8 mouse cellular contexts compared by ENCODE assay signal in genomic region chr4:48540576-48541111, GRCm38 (mm10). TPM values are rescaled to one million over a fixed set of nuclear protein-coding genes. Genes with fewer than 3 reads are reported as not detected.
DNase-seq lines count a peak whose midpoint lies in the region; ATAC-seq and TF ChIP-seq lines count a peak whose summit lies in the region.

No protein-coding gene starts in this region.

- peak overlapping the region; percentile 83 for H3K4me2 ChIP-seq in embryonic facial prominence, embryonic 12.5 days (replicated peaks)
- peak overlapping the region; percentile 81 for H3K4me2 ChIP-seq in heart, embryonic 16.5 days (ENCODE audit: low read depth, low read length)
- peak overlapping the region; percentile 80 for H3K4me2 ChIP-seq in limb, embryonic 11.5 days (ENCODE audit: low read depth, severe bottlenecking)
- peak overlapping the region; percentile 91 for H3K4me2 ChIP-seq in midbrain, postnatal 0 days (ENCODE audit: low read depth, low read length, poor library complexity, severe bottlenecking)

- H3K9ac ChIP-seq in embryonic facial prominence, embryonic 12.5 days = peak overlapping the region; percentile 97
- H3K9ac ChIP-seq in heart, embryonic 16.5 days (ENCODE audit: low read length) = peak overlapping the region; percentile 84
- peak overlapping the region; percentile 97 for H3K9ac ChIP-seq in limb, embryonic 11.5 days (ENCODE audit: low read length)
- peak overlapping the region; percentile 97 for H3K9ac ChIP-seq in midbrain, postnatal 0 days (replicated peaks; ENCODE audit: low read length, poor library complexity, severe bottlenecking)

- H3K36me3 ChIP-seq in embryonic facial prominence, embryonic 12.5 days = no peaks in the 10 kb centered on the region
- no peaks in the 10 kb centered on the region for H3K36me3 ChIP-seq in heart, embryonic 16.5 days (ENCODE audit: control insufficient read depth, insufficient read depth)
- H3K36me3 ChIP-seq in limb, embryonic 11.5 days (ENCODE audit: control insufficient read depth, insufficient read depth, low read length) = no peaks in the 10 kb centered on the region
- H3K36me3 ChIP-seq in midbrain, postnatal 0 days (ENCODE audit: insufficient read depth, low read length) = no peaks in the 10 kb centered on the region

- ATAC-seq in embryonic facial prominence, embryonic 12.5 days (ENCODE audit: insufficient number of reproducible peaks, insufficient read depth, low FRiP score, low TSS enrichment) = 0 out of 2 replicates have a peak, but pooled peaks have one; percentile 49
- ATAC-seq in heart, embryonic 16.5 days (replicated peaks; ENCODE audit: extremely low read depth, insufficient read depth, low FRiP score) = peak; percentile 64
- peak; percentile 65; the same call in 1 of the 2 replicates for ATAC-seq in limb, embryonic 11.5 days (ENCODE audit: insufficient number of reproducible peaks, low FRiP score, low TSS enrichment, low read depth)
- ATAC-seq in midbrain, postnatal 0 days (ENCODE audit: low FRiP score) = peak; percentile 67

- no peak for TF ChIP-seq CTCF in midbrain, postnatal 0 days (IDR thresholded peaks at IDR 0.05)

- no peaks in the 10 kb centered on the region for H3K9me3 ChIP-seq in embryonic facial prominence, embryonic 12.5 days
- H3K9me3 ChIP-seq in heart, embryonic 16.5 days (replicated peaks; ENCODE audit: control insufficient read depth, low read length) = no peaks in the 10 kb centered on the region
- no peaks in the 10 kb centered on the region for H3K9me3 ChIP-seq in limb, embryonic 11.5 days (ENCODE audit: control insufficient read depth, low read length)
- H3K9me3 ChIP-seq in midbrain, postnatal 0 days (ENCODE audit: low read length) = no peaks in the 10 kb centered on the region

- peak; percentile 49 to 58 for DNase-seq in layer of hippocampus, postnatal 10 days (ENCODE audit: low spot score in 2 of 2)
- DNase-seq in layer of hippocampus, adult 11-12 months (ENCODE audit: low spot score) = no peak
- DNase-seq in adipocyte (ENCODE audit: low spot score) = peak; percentile 44
- peak; percentile 68 for DNase-seq in limb, embryonic 11.5 days (ENCODE audit: low spot score)
- no peak for DNase-seq in midbrain, postnatal 0 days (ENCODE audit: low spot score)
- DNase-seq in thymus, postnatal 4 days = peak; percentile 33

- H3K4me3 ChIP-seq in embryonic facial prominence, embryonic 12.5 days = peak overlapping the region; percentile 83
- H3K4me3 ChIP-seq in heart, embryonic 16.5 days (ENCODE audit: low read length) = peak overlapping the region; percentile 82
- H3K4me3 ChIP-seq in limb, embryonic 11.5 days (ENCODE audit: low read depth, low read length) = peak overlapping the region; percentile 74
- H3K4me3 ChIP-seq in midbrain, postnatal 0 days (ENCODE audit: low read depth, low read length) = peak overlapping the region; percentile 81

- H3K4me1 ChIP-seq in embryonic facial prominence, embryonic 12.5 days = peaks cover 32% of the 10 kb centered on the region
- peaks cover 40% of the 10 kb centered on the region for H3K4me1 ChIP-seq in heart, embryonic 16.5 days (ENCODE audit: control insufficient read depth, insufficient read depth, low read length)
- peaks cover 7% of the 10 kb centered on the region; the same call in 1 of the 2 replicates for H3K4me1 ChIP-seq in limb, embryonic 11.5 days (ENCODE audit: control insufficient read depth, insufficient read depth, low read length)
- H3K4me1 ChIP-seq in midbrain, postnatal 0 days (ENCODE audit: insufficient read depth, low read length) = no peaks in the 10 kb centered on the region; the same call in 1 of the 2 replicates

- H3K27ac ChIP-seq in embryonic facial prominence, embryonic 12.5 days = peak overlapping the region; percentile 94
- peak overlapping the region; percentile 86 for H3K27ac ChIP-seq in heart, embryonic 16.5 days (ENCODE audit: low read length)
- peak overlapping the region; percentile 77 for H3K27ac ChIP-seq in limb, embryonic 11.5 days (replicated peaks; ENCODE audit: low read depth, low read length)
- H3K27ac ChIP-seq in midbrain, postnatal 0 days (ENCODE audit: low read depth, low read length) = peak overlapping the region; percentile 84

- 0% methylated on average over 28 of the region's 50 CpGs for WGBS in embryonic facial prominence, embryonic 12.5 days
- under 1% methylated on average over 16 of the region's 50 CpGs for WGBS in heart, embryonic 16.5 days
- 0% methylated on average over 35 of the region's 50 CpGs for WGBS in limb, embryonic 11.5 days
- 0% methylated on average over 29 of the region's 50 CpGs for WGBS in midbrain, postnatal 0 days

- H3K27me3 ChIP-seq in embryonic facial prominence, embryonic 12.5 days = no peaks in the 10 kb centered on the region
- no peaks in the 10 kb centered on the region for H3K27me3 ChIP-seq in heart, embryonic 16.5 days (ENCODE audit: control insufficient read depth, insufficient read depth, low read length)
- no peaks in the 10 kb centered on the region for H3K27me3 ChIP-seq in limb, embryonic 11.5 days (ENCODE audit: control insufficient read depth, insufficient read depth, low read length)
- no peaks in the 10 kb centered on the region for H3K27me3 ChIP-seq in midbrain, postnatal 0 days (ENCODE audit: insufficient read depth, low read length)

RNA-seq across cellular contexts. Expression of gene Msantd3, which starts 0.9 kb away (rescaled TPM):
- 10 to 100 TPM; 36.7 to 36.9 TPM for total RNA-seq in layer of hippocampus, postnatal 10 days (2021)
- polyA plus RNA-seq in embryonic facial prominence, embryonic 12.5 days (2016; fragmentation: Nextera tagmentation; extraction: Ambion mirVana) = 42.7 and 46.9 TPM in 2 replicates
- polyA plus RNA-seq in heart, embryonic 16.5 days (2015; fragmentation: Nextera tagmentation; extraction: Ambion mirVana) = 20.8 and 22.8 TPM in 2 replicates
- 39.5 and 43.3 TPM in 2 replicates for polyA plus RNA-seq in limb, embryonic 11.5 days (2014; fragmentation: Nextera tagmentation; extraction: Ambion mirVana)
- 30.3 and 36.4 TPM in 2 replicates for total RNA-seq in midbrain, postnatal 0 days (2014; rRNA removed)
- 26.0 and 27.0 TPM in 2 replicates for polyA plus RNA-seq in midbrain, postnatal 0 days (2015; fragmentation: Nextera tagmentation; extraction: Ambion mirVana)

RNA-seq across cellular contexts. Expression of gene Tmeff1, which starts 44.3 kb away (rescaled TPM):
- total RNA-seq in layer of hippocampus, postnatal 10 days (2021) = 100 to 1,000 TPM; 178 to 200 TPM
- 124 and 130 TPM in 2 replicates for polyA plus RNA-seq in embryonic facial prominence, embryonic 12.5 days (2016; fragmentation: Nextera tagmentation; extraction: Ambion mirVana)
- polyA plus RNA-seq in heart, embryonic 16.5 days (2015; fragmentation: Nextera tagmentation; extraction: Ambion mirVana) = 8.4 and 23.5 TPM in 2 replicates
- 128 TPM in 2 replicates for polyA plus RNA-seq in limb, embryonic 11.5 days (2014; fragmentation: Nextera tagmentation; extraction: Ambion mirVana)
- 320 and 385 TPM in 2 replicates for total RNA-seq in midbrain, postnatal 0 days (2014; rRNA removed)
- 217 and 228 TPM in 2 replicates for polyA plus RNA-seq in midbrain, postnatal 0 days (2015; fragmentation: Nextera tagmentation; extraction: Ambion mirVana)

Comparison
In these comparisons a context has a peak if more than half of its experiments do, and no peak if none do; other contexts are left out.
1. DNase-seq: peak in layer of hippocampus, postnatal 10 days (2 of 2), adipocyte (single experiment), limb, embryonic 11.5 days (single experiment) and thymus, postnatal 4 days (single experiment); none in layer of hippocampus, adult 11-12 months (single experiment) and midbrain, postnatal 0 days (single experiment).
2. Peak in every context shown above with its lines, with median percentiles within 50 percentile points of each other: ATAC-seq, H3K27ac ChIP-seq, H3K4me2 ChIP-seq, H3K4me3 ChIP-seq and H3K9ac ChIP-seq.